Mouse (Mus musculus) gastrocnemius, postnatal 4 days (tissue): ENCODE data around the gene Asb9. TPM values are rescaled to one million over a fixed set of nuclear protein-coding genes. Genes with fewer than 3 reads are reported as not detected.

Source experiments
- DNase-seq, 2 experiments: peaks; one replicate each; pipeline ENCODE4 v3.0.0; 2021 to 2022; ENCODE audit warnings: low spot score in 2 of 2, mixed read lengths in 2 of 2
- long read RNA-seq, 2 experiments: library from polyadenylated mRNA; stranded (forward); transcript quantifications; one replicate each; pipeline ENCODE4 v2.0.0; 2021
- total RNA-seq, 2 experiments: library from RNA; stranded (reverse); gene quantifications; 2 replicates each; pipeline ENCODE4 v1.2.3; 2021

Asb9 gene
- not detected for total RNA-seq
- long read RNA-seq, experiment 1, result 0 reads
- long read RNA-seq, experiment 2, result 0 reads

DNA sequence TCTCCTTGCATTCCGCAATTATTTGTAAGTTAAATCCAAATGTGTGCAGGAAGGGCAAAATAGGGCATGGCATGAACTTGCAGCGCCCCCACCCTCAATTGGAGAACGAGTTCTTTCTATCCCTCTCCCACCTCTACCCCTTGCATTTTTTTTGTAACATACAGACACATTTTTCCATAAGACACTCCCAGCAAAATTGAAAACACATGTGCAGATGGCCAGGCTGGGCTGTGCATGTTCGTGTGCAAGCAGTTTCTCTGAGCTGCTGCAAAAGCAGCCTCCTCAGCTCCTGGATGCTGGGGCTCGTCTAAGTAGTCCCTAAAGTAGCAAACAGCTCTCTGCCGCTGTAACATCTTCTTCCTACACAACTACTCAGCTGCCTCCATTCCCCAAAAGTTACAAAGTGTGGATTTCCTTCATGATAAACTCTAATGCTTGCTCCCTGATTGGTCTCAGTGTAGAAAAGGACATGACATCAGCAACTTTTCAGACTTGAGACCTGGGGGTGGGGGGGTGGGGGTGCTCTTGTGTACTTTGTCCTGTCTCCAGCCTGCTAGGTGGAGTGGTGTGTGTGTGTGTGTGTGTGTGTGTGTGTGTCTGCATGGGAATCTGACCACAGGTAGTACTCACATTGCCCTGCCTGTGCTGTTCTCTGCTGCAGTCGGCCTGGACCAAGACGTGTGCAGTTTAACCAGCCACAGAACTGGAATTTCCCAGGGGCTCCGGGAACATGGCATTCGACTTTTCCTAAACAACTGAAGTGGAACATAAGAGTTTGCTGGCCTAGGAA is at the start of gene Asb9:
Gene Asb9 (plus strand): TSS at position 619 of the 790 bp plus-strand sequence.
- DNase-seq, result no peak

DNA sequence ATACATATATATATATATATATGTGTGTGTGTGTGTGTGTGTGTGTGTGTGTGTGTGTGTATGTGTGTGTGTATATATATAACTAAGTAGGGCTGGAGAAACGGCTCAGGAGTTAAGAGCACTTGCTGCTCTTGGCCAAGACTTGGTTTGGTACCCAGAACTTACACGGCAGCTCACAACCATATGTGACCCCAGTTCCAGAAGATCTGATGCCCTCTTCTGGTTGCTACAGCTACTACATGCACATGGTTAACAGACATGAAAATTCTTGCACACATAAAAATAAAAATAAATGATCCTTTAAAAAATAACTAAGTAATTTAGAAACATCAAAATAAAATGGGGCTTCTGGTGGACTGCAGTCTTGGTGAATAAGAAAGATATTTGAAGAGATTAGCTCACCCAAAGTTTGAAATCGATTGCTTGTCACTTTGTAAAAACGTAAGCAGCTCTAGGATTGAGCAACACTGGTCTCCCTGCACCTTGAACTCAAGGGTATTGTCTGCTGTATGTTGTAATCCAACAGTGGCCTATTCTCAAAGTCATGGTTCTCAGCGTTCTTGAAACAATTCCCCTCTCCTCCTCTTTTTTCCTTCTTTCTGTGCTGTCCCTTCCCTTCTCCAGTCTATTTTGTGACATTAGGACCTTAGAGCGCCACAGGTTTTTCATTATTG is 46.8 kb upstream of the Asb9 start:
- DNase-seq, result no peak

GRCm38 (mm10) chrX:164502258-164502657 is 3.9 kb upstream of the Asb9 start:
- DNase-seq, result no peak

DNA sequence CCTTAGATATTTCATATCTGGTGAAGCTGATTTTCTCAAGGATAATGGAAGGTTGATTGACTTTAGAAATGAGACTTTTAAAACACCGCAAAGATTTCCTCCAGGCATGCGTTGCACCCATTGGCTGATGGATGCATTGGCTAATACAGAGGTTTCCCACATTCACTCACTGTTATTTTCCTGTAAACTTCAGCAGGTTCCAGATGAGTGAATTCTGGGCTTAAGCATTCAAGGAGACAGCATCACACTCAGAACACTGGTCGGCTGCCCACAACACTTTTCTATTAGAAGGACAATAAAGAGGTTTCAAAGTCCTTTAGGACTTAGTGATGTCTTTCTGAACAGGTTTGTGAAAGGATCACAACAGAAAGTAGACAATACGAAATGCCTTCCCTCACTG is 941 bp downstream of the Asb9 start:
- no peak for DNase-seq

- no peak for DNase-seq
These were observed 2.6 kb downstream of the Asb9 start for GRCm38 (mm10) chrX:164508728-164509127.

DNA sequence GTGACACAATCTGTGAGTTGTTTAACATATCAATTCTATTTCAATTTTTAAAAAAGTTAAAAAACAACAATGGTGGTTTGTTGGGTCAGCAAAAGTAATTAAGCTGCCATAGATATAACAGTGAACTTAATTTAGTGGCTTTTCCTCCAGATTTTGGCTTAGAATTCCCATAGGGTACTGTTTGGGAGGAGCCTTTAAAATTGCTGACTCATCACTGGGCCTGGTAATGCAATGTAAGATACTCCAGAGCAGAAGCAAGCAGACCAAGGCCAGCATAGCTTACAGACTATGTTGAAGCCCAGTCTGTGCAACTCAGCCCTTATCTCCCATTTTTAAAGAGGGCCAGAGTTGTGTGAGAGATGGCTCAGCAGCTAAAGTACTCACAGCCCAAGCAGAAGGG is 16.0 kb downstream of the Asb9 start:
- no peak for DNase-seq

DNA sequence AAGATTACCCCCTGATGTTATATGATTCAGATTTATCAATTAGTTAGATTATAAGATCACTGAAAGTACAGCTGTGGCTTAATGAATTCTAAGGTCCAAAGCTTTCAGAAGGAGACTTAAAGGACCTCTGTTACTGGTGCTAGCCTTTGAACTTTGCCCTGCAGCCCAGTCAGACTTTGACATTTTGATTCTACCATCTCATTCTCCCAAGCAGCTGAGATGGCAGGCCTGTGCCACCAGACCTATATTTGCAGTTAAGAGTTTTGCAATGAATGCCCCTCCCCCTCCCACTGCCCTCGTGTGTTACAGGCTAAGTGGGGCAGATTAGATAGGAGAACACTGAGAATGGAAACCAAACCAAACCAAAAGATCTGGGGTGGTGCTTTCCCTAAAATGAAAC is 20.4 kb downstream of the Asb9 start:
- no peak for DNase-seq

- no peak for DNase-seq
These were observed 35.5 kb downstream of the Asb9 start for GRCm38 (mm10) chrX:164541436-164542317.

DNA sequence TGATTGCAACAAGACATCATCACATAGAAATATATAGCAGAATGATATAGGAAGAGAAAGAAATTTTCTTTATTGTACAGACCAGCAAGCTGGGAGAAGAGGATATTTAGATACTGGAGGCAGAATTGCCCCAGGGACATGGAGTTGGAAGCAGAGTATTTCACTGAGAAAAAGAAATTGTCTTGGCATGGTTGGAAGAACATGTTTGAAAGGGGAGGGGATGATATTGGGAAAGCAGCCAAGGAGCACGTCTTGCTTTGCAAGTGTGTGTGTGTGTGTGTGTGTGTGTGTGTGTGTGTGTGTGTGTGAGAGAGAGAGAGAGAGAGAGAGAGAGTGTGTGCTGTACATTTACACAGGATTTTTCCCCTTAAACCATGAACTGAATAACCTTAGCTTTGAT is 64.1 kb downstream of the Asb9 start:
- DNase-seq, result no peak

DNA sequence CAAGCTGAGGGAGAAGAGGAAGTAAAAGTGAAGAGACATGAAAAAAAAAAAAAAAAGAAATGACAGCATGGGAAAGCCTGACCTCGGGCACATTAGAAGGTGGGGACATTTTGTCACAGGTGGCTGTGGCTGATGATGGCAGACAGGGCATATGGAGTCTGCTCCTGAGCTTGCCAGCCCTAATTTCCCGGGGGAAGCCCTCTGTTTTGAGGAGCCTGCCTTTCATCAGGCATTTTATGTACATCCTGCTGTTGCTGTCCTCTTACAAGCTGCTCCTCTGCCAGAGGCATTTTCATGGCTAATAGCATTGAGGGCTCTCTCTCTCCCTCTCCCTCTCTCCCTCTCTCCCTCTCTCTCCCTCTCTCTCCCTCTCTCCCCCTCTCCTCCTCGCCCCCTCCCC is 70.8 kb downstream of the Asb9 start:
- no peak for DNase-seq

Other genes starting within 250 kb of the Asb9 start
- gene Bmx, start 248.1 kb upstream of the Asb9 start, total RNA-seq, result 1 to 10 TPM in 1 of 2 experiments, under 1 TPM in 1; 0.88 to 1.2 TPM
- gene Pir, start 237.0 kb upstream of the Asb9 start, total RNA-seq, result 1 to 10 TPM; 2.6 to 3.7 TPM
- gene Vegfd, start 132.9 kb upstream of the Asb9 start, total RNA-seq, result 1 to 10 TPM; 2.7 to 3.9 TPM
- gene Piga, start 86.5 kb upstream of the Asb9 start, total RNA-seq, result 1 to 10 TPM; 3.2 to 5.1 TPM
- 1 to 10 TPM; 5.3 to 7.7 TPM for gene Asb11, start 69.3 kb upstream of the Asb9 start, total RNA-seq